Mouse (Mus musculus) gastrocnemius, adult 8-10 months (tissue): ENCODE results near the gene Rab9b. TPM values are rescaled to one million over a fixed set of nuclear protein-coding genes. Genes with fewer than 3 reads are reported as not detected.

Experiments used
- DNase-seq, 2 experiments: peaks; one replicate each; pipeline ENCODE4 v3.0.0; 2022; ENCODE audit warnings: low spot score in 2 of 2
- total RNA-seq, 4 experiments: library from RNA; stranded (reverse); gene quantifications; 2 replicates each; pipeline ENCODE4 v1.2.4; 2022

Rab9b gene
- not detected for total RNA-seq

DNA sequence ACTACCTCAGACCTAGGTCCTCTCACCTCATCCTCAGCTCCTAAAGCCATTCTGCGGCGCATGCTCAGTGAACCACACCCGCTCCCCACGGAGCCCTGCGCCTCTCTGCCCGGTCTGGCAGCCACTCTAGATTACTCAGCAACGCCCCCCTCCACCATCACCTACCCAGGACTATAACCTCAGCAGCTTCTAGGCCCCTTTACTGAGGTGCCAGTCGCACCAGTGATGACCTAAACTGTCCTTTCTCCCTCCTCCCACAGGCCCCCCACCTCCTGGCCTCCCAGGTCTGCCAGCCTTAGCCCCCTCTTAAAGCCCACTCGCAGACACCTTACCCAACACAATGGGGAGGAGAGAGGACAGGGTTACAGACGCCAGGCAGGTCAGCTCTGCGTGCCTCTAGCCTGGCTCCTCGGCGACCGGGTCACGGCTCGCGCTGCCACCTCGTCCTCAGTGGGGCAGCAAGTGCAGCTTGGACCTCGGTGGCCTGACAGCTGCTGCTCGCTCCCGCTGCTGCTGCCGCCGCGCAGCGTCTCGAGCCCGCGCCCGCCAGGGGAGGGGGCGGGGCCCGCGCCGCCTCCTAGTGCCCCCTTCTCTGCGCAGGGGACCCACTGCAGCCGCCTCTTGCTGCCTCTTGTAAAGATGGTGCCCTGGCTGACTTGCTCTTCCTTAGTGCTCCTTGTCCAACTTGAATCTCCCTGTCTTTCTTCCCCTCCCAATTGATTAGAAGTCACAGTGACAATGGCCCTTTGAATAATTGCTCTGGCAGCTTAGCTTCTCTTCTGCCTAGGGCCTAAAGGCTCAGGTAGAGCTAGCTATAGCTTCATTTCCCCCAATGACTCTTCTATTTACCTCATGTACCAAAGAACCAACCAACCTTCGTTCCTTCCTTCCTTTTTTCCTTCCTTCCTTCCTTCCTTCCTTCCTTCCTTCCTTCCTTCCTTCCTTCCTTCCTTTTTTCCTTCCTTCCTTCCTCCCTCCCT lies at the start of gene Rab9b:
TSS of gene Rab9b (minus strand) at position 695 of the 980 bp plus-strand sequence.
- no peak for DNase-seq

DNA sequence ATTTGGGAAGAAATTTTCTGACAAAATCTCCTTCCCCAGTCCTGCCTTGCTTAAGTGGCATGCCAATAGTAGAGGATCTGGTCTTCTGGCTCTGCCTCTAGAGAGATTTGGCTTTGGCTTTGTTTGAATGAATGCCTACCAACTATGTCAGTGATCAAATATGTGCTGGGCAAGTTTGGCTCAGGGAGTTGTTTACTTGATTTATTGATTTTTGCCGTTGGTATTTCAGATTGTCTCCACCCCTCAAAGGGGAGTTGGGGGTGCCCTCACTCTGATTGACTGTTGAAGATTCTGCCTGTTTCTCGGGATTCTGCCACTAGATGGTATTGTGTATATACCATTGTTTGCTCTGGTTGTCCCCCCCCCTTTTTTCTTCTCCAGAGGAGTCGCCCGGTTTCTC lies 35.8 kb upstream of the Rab9b start:
- no peak for DNase-seq

DNA sequence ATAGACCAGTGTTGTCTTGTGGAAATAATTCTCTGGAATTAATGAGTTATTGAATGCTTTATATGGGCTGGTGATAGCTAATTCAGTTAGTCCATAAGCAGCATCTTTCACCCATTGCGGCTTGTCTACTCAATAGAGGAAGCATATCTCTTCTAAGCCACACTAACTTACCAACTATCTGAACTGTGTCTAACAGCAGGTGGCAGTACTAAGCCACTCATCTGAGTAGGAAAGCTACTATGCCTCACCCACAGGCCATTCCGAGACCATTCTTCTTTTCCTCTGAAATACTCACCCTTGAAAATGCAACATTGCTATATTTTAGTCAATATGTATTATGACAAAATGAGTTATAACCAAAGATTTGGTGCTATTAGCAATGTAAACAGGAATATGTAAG lies 27.2 kb upstream of the Rab9b start:
- no peak for DNase-seq

DNA sequence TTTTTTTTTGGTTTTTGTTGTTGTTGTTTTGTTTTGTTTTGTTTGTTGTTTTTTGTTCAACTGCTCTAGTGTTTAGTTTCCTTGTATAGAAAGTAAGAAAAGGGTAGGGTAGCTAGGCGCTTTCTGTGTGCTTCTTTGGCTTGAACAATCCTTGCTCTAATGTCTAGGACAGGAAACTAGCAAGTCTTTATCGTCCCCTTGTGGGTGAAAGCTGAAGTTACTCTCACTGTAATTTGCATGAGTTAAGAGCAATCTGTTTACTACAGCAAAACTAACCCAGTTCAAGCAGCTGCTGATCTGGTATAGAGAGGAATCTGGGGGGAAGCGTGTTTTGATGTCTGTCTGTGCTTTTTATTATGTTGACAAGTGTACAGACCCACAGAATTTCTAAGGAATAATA lies 18.3 kb downstream of the Rab9b start:
- DNase-seq = no peak

DNA sequence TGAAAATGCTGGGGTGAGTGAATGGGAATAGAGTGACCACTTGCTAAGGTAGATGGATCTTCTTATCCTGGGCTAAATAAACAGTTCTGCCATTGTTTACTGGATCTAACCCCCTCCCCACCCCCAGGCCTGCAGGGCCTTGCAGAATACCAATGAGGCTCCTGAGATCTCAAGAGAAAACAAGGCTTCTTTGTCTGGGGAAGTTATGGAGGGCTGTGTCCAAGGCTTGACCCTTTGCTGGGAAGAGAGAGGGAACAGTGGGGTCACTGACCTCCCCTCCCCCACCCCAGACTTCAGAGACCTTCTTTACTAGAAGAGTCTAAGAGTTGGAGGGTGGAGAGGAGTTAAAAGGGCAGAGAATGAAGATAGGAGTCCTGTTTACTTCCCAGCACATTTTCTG lies 39.9 kb downstream of the Rab9b start:
- DNase-seq = no peak

DNA sequence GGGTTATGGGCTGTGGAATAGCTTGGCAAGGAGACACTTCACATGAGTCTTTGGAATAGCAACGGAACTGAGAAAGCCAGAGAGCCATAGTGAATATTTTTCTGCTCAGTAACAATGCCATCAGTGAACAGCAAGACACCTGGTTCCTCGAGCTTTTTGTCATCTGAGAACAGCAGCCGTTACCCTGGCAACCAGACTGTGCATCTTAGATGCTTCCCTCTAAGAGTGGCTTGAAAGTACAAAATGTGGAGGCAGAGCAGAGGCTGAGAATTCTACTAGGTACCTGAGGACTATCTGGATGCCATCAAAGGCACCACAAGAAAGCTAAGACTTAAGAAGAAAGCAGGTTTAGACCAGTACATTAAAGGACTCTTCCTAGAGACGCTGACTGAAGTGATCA lies 43.5 kb downstream of the Rab9b start:
- DNase-seq = no peak

DNA sequence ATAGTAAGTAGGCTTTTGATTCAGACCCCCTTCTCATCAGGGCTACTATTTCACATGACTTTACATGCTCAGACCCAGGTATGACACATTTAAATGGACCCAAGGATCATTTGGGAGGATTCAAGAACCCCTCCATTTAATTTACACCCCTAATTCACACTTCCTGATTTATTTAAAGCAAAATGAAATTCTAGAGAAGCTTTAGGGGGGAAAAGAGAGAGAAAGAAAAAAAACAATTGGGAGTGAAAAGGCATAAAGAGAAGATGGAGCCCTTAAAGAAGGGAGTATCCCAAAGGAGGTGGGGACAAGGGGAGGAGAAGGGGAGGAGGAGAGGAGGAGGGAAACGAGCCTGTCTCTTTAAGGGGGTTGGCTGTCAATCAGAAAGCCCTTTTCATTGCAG lies 46.2 kb downstream of the Rab9b start, which contains the start of gene Plp1:
TSS of gene Plp1 (plus strand) at position 301 of the 400 bp plus-strand sequence.
- no peak for DNase-seq

DNA sequence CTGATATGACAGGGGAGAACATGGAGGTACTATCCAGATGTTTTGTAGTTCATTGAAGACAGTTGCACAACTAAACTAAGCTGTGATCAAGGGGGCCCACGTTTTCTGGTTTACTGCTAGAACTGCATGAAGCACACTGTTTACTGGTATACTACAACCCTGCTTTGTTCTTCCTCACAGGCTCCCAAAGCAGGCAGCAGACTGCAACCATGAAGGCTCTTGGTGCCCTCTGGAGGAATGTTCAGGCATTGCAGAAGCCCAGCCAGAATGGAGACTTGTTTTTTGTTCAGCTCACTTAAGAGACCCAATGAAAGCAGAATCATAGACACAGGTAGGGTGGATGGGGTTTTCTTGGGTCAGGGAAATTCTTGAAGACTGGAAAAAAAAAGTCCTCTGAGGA lies 48.3 kb downstream of the Rab9b start:
- DNase-seq = peak; percentile 30 to 31

DNA sequence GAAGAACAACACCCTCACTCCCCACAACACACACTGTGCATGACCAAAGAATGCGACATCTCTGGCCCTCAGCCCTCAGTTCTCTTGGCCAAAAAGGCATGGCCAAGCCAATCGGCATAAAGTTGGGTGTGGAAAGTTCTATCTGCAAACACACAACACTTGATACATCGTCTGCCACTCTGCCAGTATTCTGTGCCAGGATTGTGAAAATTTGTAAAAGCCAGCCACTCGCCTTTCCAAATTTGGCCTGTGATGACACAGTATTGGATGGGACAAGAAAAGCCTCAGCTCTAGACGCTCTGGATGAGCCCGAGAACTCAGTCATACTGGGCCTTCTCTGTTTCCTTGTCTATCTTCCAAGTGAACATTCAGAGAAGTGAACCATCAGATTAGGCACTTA lies 48.8 kb downstream of the Rab9b start:
- DNase-seq = no peak

Other genes with a start within 250 kb of the Rab9b start
- gene Tceal1, start 160.8 kb downstream of the Rab9b start, total RNA-seq = 1 to 10 TPM; 2.2 to 3.0 (median 2.6) TPM
- gene Morf4l2, start 125.1 kb downstream of the Rab9b start, total RNA-seq = 100 to 1,000 TPM; 141 to 157 (median 149) TPM
- not detected for gene Glra4, start 88.6 kb downstream of the Rab9b start, total RNA-seq
- gene Plp1, start 46.1 kb downstream of the Rab9b start, total RNA-seq = 1 to 10 TPM; 1.5 to 3.2 (median 2.0) TPM
- gene H2bfm, start 58.6 kb upstream of the Rab9b start, total RNA-seq = not detected
- 1 to 10 TPM; 2.6 to 9.3 (median 6.9) TPM for gene Tmsb15b2, start 106.7 kb upstream of the Rab9b start, total RNA-seq
- gene Tmsb15l, start 108.1 kb upstream of the Rab9b start, total RNA-seq = 1 to 10 TPM in 1 of 4 experiments, under 1 TPM in 1, not detected in 2; 0.65 to 1.1 TPM
- gene Tmsb15b1, start 108.1 kb upstream of the Rab9b start, total RNA-seq = 1 to 10 TPM; 1.0 to 7.0 (median 2.3) TPM
- not detected for gene Zcchc18, start 124.4 kb upstream of the Rab9b start, total RNA-seq
- gene Slc25a53, start 169.5 kb upstream of the Rab9b start, total RNA-seq = 1 to 10 TPM in 3 of 4 experiments, under 1 TPM in 1; 0.97 to 4.0 (median 2.2) TPM
- gene Fam199x, start 180.8 kb upstream of the Rab9b start, total RNA-seq = 1 to 10 TPM; 4.3 to 5.9 (median 5.1) TPM